Mouse (Mus musculus): ENCODE measurements around the gene Hoxa9. TPM values are rescaled to one million over a fixed set of nuclear protein-coding genes. Genes with fewer than 3 reads are reported as not detected.

Hoxa9 gene
- total RNA-seq, 2 experiments from 2014 or later = 3.9 to 6.8 TPM

DNA sequence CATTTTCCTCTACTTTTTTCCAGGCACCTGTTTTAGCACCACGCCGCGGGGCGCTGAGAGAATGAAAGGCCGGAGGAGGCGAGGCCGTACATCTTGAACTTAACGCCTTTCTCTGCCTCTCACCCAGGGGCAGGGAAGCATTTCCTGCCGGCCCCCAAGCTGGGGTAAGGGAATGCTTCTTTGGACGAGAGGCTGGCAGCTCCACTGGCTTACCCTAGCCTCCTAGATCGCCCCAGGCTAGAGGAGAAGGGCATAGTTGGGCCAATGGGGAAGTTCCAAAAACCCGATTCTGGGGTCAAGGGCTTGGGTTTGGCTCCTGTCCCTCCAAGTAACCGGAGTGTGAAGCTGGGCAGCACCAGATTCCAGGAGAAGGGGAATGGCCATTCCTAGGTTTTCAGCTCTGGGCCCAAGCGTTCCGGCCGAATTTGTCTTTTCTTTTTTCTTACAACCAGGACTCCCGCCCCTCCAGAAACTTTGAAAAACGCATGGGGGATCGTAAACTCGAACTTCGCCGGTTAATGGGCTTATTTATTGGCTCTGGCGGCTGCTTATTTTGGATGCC lies 2.2 kb upstream of the Hoxa9 start:
- peak in 1 of 2 experiments; percentile 58 for DNase-seq
- intact Hi-C loops (cut with DNase I) = loop anchor here (1.0 kb wide), 1 partner anchor 1061 kb away; no protein-coding TSS in a partner anchor

GRCm38 (mm10) chr6:52232568-52232965 lies 1.7 kb upstream of the Hoxa9 start:
- intact Hi-C loops (cut with DNase I) = loop anchor here (1.0 kb wide), 1 partner anchor 1060 kb away; no protein-coding TSS in a partner anchor
- DNase-seq = peak in 1 of 2 experiments; percentile 58

DNA sequence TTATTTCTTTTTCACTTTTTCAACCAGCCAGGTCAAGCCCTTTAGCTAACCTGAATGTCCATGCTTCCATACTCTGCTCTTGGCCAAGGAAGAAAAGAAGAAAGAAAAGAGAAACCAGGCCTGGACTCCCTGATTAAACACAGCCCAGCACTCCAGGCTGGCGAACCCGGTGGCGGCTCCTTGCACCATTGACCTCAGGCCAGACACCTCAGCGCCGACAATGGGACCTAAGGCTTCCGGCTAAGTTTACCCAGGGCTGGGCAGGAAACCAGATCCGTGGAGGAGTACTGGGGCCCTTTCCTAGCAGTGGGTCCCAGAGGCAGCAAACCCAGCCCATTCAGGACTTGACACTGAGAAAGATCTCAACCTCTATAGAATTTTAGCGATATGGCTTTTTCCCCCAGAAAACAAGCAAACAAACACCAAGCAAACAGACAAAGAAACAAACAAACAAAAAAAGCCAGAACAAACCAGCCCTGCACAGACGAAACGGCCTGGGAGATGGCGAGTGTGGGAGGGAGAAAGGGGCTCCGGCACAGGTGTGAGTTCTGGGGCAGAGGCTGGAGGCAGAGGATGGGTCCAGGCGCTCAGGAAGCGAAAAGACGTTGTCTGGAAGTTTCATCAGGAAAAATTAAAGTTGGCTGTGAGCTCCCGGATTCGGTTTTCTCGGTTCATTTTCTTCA lies 1.1 kb upstream of the Hoxa9 start:
- peak; percentile 38 to 53 for DNase-seq
- intact Hi-C loops (cut with DNase I) = loop anchor here (1.0 kb wide), 1 partner anchor 1060 kb away; no protein-coding TSS in a partner anchor

- peak in 1 of 2 experiments; percentile 70 for DNase-seq
- intact Hi-C loops (cut with DNase I) = loop anchor here (10.0 kb wide), 1 partner anchor 1425 kb away; no protein-coding TSS in a partner anchor
Measured at GRCm38 (mm10) chr6:52229558-52230416, 1.1 kb downstream of the Hoxa9 start.

GRCm38 (mm10) chr6:52228475-52229465 lies 2.1 kb downstream of the Hoxa9 start:
- intact Hi-C loops (cut with DNase I) = loop anchor here (10.0 kb wide), 1 partner anchor 1424 kb away; no protein-coding TSS in a partner anchor
- peak in 1 of 2 experiments; percentile 74 for DNase-seq

- intact Hi-C loops (cut with DNase I) = loop anchor here (1.0 to 10.0 kb wide), 2 partner anchors 1055 to 1423 kb away; no protein-coding TSS in a partner anchor
- DNase-seq = no peak
Measured at GRCm38 (mm10) chr6:52227470-52228222, 3.2 kb downstream of the Hoxa9 start.

DNA sequence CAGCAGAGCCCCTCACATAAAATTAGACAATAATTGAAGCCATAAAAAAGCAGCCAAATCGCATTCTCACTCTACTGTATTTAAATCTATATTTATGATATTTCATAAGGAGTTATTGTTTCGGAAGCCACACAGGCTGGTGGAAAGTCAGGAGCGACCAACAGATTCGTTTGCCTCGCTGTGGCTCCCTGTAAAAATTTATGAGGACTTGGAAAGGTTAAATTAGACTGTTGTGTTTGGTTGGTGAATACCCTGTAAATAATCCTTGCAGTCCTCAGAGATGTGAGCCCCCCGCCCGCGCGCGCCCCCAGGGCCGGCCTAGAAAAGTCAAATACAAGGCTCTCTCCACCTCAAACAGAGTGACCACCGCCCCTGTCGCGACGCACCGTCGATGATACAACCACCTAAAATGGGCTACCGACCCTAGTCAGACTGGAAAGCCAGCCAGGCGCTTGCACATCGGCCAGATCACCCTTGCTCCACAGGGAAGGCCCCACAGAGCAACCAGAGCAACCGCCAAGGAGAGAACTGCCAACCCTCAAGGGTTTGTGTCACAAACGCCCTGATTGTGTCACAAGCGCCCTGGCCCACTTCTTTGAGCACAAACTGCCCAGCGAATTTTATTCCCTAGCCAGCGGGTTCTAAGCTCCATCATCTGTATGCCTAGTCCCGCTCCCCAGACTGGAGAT lies 4.2 kb downstream of the Hoxa9 start:
- intact Hi-C loops (cut with DNase I) = loop anchor here (1.0 to 10.0 kb wide), 2 partner anchors 1054 to 1422 kb away; no protein-coding TSS in a partner anchor
- peak in 1 of 2 experiments; percentile 55 for DNase-seq

GRCm38 (mm10) chr6:52225612-52226568 lies 5.0 kb downstream of the Hoxa9 start:
- intact Hi-C loops (cut with DNase I) = loop anchor here (10.0 kb wide), 1 partner anchor 1421 kb away; no protein-coding TSS in a partner anchor
- DNase-seq = peak; percentile 78 to 80

- intact Hi-C loops (cut with DNase I) = loop anchor here (5.0 to 10.0 kb wide), 3 partner anchors 353 to 1420 kb away; partner anchors contain the start of gene Hnrnpa2b1
- peak; percentile 3 to 32 for DNase-seq
Measured at GRCm38 (mm10) chr6:52224895-52225611, 5.8 kb downstream of the Hoxa9 start.

DNA sequence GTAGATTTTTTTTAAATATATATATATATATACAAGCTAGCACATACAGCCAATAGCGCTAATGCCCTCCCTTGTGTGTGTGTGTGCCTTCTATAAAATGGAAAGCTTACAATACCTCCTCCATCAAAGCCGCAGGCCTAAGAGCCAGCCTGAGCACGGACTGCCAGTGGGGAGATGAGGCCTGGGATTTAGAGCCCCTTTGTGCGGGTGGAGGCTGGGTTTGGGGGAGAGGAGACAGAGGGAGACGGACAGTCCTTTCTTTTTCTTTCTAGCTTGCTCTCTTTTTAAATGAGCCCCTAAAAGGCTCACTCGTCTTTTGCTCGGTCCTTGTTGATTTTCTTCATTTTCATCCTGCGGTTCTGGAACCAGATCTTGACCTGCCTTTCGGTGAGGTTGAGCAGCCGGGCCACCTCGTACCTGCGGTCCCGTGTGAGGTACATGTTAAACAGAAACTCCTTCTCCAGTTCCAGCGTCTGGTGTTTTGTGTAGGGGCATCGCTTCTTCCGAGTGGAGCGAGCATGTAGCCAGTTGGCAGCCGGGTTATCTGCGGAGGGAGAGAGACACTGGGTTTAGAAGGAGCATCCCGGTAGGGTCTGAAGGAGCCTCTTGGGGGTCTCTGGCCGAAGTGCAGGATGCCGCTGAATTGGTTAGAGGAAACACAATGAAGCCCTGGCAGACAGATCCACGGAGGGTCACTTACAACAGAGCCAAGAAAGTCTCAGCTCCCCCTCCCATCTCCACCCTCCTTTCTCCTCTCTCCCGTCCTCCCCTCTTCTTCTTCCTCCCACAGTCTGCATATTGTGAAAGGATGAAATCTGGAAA lies 6.7 kb downstream of the Hoxa9 start:
- peak; percentile 3 to 23 for DNase-seq
- intact Hi-C loops (cut with DNase I) = loop anchor here (2.0 to 10.0 kb wide), 4 partner anchors 352 to 1419 kb away; partner anchors contain the start of gene Hnrnpa2b1

GRCm38 (mm10) chr6:52222729-52223128 lies 8.2 kb downstream of the Hoxa9 start:
- intact Hi-C loops (cut with DNase I) = loop anchor here (2.0 to 10.0 kb wide), 4 partner anchors 350 to 1418 kb away; partner anchors contain the start of gene Hnrnpa2b1
- DNase-seq = peak in 1 of 2 experiments; percentile 10

GRCm38 (mm10) chr6:52221993-52222685 lies 8.8 kb downstream of the Hoxa9 start:
- intact Hi-C loops (cut with DNase I) = loop anchor here (2.0 to 10.0 kb wide), 4 partner anchors 350 to 1417 kb away; partner anchors contain the start of gene Hnrnpa2b1
- DNase-seq = peak in 1 of 2 experiments; percentile 33

- intact Hi-C loops (cut with DNase I) = loop anchor here (5.0 to 10.0 kb wide), 3 partner anchors 349 to 1417 kb away; partner anchors contain the start of gene Hnrnpa2b1
Measured at GRCm38 (mm10) chr6:52221337-52221992, 9.4 kb downstream of the Hoxa9 start, which contains the start of gene Hoxa7. Hoxa7 (minus strand) TSS chr6:52221854.

More at GRCm38 (mm10) chr6:52221337-52221992, 9.4 kb downstream of the Hoxa9 start, which contains the start of gene Hoxa7:
- DNase-seq = peak; percentile 86 to 92

All from gastrocnemius, postnatal 36 days (tissue).